In the genomic region with DNA sequence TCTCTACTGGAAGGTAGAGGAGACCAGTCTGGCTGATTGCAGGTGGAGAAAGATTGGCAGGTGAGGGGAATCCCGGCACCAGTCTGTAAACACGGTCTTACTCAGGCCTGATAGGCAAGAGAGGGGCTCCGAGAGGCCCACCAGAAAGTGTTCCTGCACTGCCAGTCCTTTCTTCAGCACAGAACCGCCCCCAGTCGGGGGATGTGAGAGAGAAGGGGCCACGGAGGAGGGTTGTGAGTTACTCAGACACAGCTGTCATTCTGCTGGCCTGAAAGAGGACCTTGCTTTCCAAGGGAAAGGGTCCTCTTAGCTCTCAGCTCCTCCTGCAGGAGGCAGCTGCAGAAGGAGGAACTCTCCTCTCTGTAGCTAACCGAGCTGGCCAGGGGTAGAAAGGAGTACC, we compare ENCODE assay signal across 9 mouse cellular contexts. TPM values are rescaled to one million over a fixed set of nuclear protein-coding genes. Genes with fewer than 3 reads are reported as not detected.
DNase-seq lines count a peak whose midpoint lies in the region; ATAC-seq and TF ChIP-seq lines count a peak whose summit lies in the region.
"Had no signal": no experiment of that assay in that cellular context is flagged by ENCODE, and none has a peak within 500 bp of the region (broad histone marks: within the 10 kb centered on the region; RNA-seq: fewer than 3 reads in every experiment).

No protein-coding gene starts in this region.

- no peak overlapping the region for H3K4me3 ChIP-seq in intestine, embryonic 15.5 days (replicated peaks)
- H3K4me3 ChIP-seq in intestine, postnatal 0 days (ENCODE audit: low read depth, low read length) = no peak overlapping the region; the same call in 1 of the 2 replicates
- H3K4me3 ChIP-seq in forebrain, embryonic 15.5 days = peak overlapping the region; percentile 58
- H3K4me3 ChIP-seq in neural tube, embryonic 13.5 days = peak overlapping the region; percentile 54; the same call in 1 of the 2 replicates

- no peak for TF ChIP-seq CTCF in intestine, postnatal 0 days (IDR thresholded peaks at IDR 0.05; ENCODE audit: low read depth)

- H3K27me3 ChIP-seq in intestine, embryonic 15.5 days (replicated peaks) = peaks cover 18% of the 10 kb centered on the region
- H3K27me3 ChIP-seq in intestine, postnatal 0 days (replicated peaks; ENCODE audit: control insufficient read depth, insufficient read depth, low read length) = peaks cover 12% of the 10 kb centered on the region
- peaks cover 11% of the 10 kb centered on the region for H3K27me3 ChIP-seq in forebrain, embryonic 15.5 days
- peaks cover 29% of the 10 kb centered on the region for H3K27me3 ChIP-seq in neural tube, embryonic 13.5 days

- H3K36me3 ChIP-seq in intestine, embryonic 15.5 days = no peaks in the 10 kb centered on the region
- H3K36me3 ChIP-seq in intestine, postnatal 0 days (ENCODE audit: control insufficient read depth, insufficient read depth) = no peaks in the 10 kb centered on the region
- H3K36me3 ChIP-seq in forebrain, embryonic 15.5 days = no peaks in the 10 kb centered on the region
- H3K36me3 ChIP-seq in neural tube, embryonic 13.5 days = no peaks in the 10 kb centered on the region
- H3K36me3 ChIP-seq: liver, embryonic 15.5 days had no signal

- no peaks in the 10 kb centered on the region for H3K9me3 ChIP-seq in intestine, embryonic 15.5 days
- no peaks in the 10 kb centered on the region for H3K9me3 ChIP-seq in intestine, postnatal 0 days (ENCODE audit: control insufficient read depth)
- no peaks in the 10 kb centered on the region for H3K9me3 ChIP-seq in forebrain, embryonic 15.5 days
- H3K9me3 ChIP-seq in neural tube, embryonic 13.5 days = no peaks in the 10 kb centered on the region
- H3K9me3 ChIP-seq: liver, embryonic 15.5 days had no signal

- no peak overlapping the region for H3K9ac ChIP-seq in intestine, embryonic 15.5 days
- H3K9ac ChIP-seq in intestine, postnatal 0 days (ENCODE audit: low read depth, low read length) = no peak overlapping the region
- no peak overlapping the region for H3K9ac ChIP-seq in forebrain, embryonic 15.5 days (replicated peaks)
- H3K9ac ChIP-seq in neural tube, embryonic 13.5 days = peak overlapping the region; percentile 76; the same call in 1 of the 2 replicates
- H3K9ac ChIP-seq: liver, embryonic 15.5 days had no signal

- no peak for ATAC-seq in intestine, embryonic 15.5 days
- no peak for ATAC-seq in intestine, postnatal 0 days
- no peak for ATAC-seq in forebrain, embryonic 15.5 days (replicated peaks)
- ATAC-seq in neural tube, embryonic 13.5 days (ENCODE audit: low read depth) = peak; percentile 45; the same call in 1 of the 2 replicates
- no peak for ATAC-seq in megakaryocyte, adult 5-6 weeks (ENCODE audit: poor library complexity, severe bottlenecking)

- peak overlapping the region; percentile 96; the same call in 1 of the 2 replicates for H3K4me2 ChIP-seq in intestine, embryonic 15.5 days (replicated peaks)
- H3K4me2 ChIP-seq in intestine, postnatal 0 days (replicated peaks; ENCODE audit: low read depth) = no peak overlapping the region
- H3K4me2 ChIP-seq in forebrain, embryonic 15.5 days (replicated peaks) = peak overlapping the region; percentile 97
- peak overlapping the region; percentile 92 for H3K4me2 ChIP-seq in neural tube, embryonic 13.5 days

- peaks cover 8% of the 10 kb centered on the region; the same call in 1 of the 2 replicates for H3K4me1 ChIP-seq in intestine, embryonic 15.5 days (replicated peaks)
- H3K4me1 ChIP-seq in intestine, postnatal 0 days (replicated peaks; ENCODE audit: control insufficient read depth, insufficient read depth, low read length) = no peaks in the 10 kb centered on the region
- H3K4me1 ChIP-seq in forebrain, embryonic 15.5 days = peaks cover 7% of the 10 kb centered on the region; the same call in 1 of the 2 replicates
- peaks cover 9% of the 10 kb centered on the region for H3K4me1 ChIP-seq in neural tube, embryonic 13.5 days (replicated peaks)
- H3K4me1 ChIP-seq: liver, embryonic 15.5 days had no signal

- DNase-seq in left cerebral cortex, postnatal 14 days (ENCODE audit: low spot score in 2 of 2) = peak; percentile 26 to 28
- no peak for DNase-seq in adrenal gland, postnatal 4 days (ENCODE audit: low spot score in 2 of 2)
- DNase-seq in urinary bladder, postnatal 36 days (ENCODE audit: low spot score in 2 of 2) = no peak

- intact Hi-C loops in left cerebral cortex, postnatal 14 days (cut with DNase I) = no loop called here

- 24% methylated on average over 7 of the region's 7 CpGs for WGBS in intestine, embryonic 15.5 days
- WGBS in intestine, postnatal 0 days = 23% methylated on average over 7 of the region's 7 CpGs
- WGBS in forebrain, embryonic 15.5 days = 17% methylated on average over 7 of the region's 7 CpGs
- 32% methylated on average over 7 of the region's 7 CpGs for WGBS in neural tube, embryonic 13.5 days

- H3K27ac ChIP-seq in intestine, embryonic 15.5 days = no peak overlapping the region
- H3K27ac ChIP-seq in intestine, postnatal 0 days (ENCODE audit: low read depth, low read length) = no peak overlapping the region
- H3K27ac ChIP-seq in forebrain, embryonic 15.5 days (replicated peaks) = no peak overlapping the region
- H3K27ac ChIP-seq in neural tube, embryonic 13.5 days (replicated peaks) = no peak overlapping the region
- H3K27ac ChIP-seq: liver, embryonic 15.5 days had no signal

RNA-seq across cellular contexts. Expression of a gene that starts 1.0 kb away (rescaled TPM):
- polyA plus RNA-seq in intestine, embryonic 15.5 days (2015; fragmentation: Nextera tagmentation; extraction: Ambion mirVana) = 0.39 and 0.60 TPM in 2 replicates
- polyA plus RNA-seq in intestine, postnatal 0 days (2015; fragmentation: Nextera tagmentation; extraction: Ambion mirVana) = 0.10 and 0.41 TPM in 2 replicates
- 0.84 and 1.2 TPM in 2 replicates for polyA plus RNA-seq in forebrain, embryonic 15.5 days (2015; fragmentation: Nextera tagmentation; extraction: Ambion mirVana)
- 10 to 100 TPM; 25.7 to 27.0 TPM for total RNA-seq in left cerebral cortex, postnatal 14 days (2021)
- polyA plus RNA-seq in neural tube, embryonic 13.5 days (2015; fragmentation: Nextera tagmentation; extraction: Ambion mirVana) = 1.5 and 1.8 TPM in 2 replicates
- total RNA-seq in adrenal gland, postnatal 4 days (2021) = 1 to 10 TPM; 2.9 to 3.4 TPM
- total RNA-seq in megakaryocyte, adult 5-6 weeks (2015) = not detected in 2 replicates
- not detected in 2 replicates for total RNA-seq in megakaryocyte, adult 5-6 weeks (2017)
- polyA plus RNA-seq: liver, embryonic 15.5 days had no signal

Comparison
In these comparisons a context has a peak if more than half of its experiments do, and no peak if none do; other contexts are left out.
1. H3K4me3 ChIP-seq: peak in forebrain, embryonic 15.5 days (single experiment) and neural tube, embryonic 13.5 days (single experiment); none in intestine, embryonic 15.5 days (single experiment) and intestine, postnatal 0 days (single experiment).
2. DNase-seq: peak in left cerebral cortex, postnatal 14 days (2 of 2); none in adrenal gland, postnatal 4 days (0 of 2) and urinary bladder, postnatal 36 days (0 of 2).